Mouse (Mus musculus): ENCODE measurements around the gene Magoh.
A peak's percentile ranks its signal among the peaks of the same experiment; 100 is the strongest.

The Magoh gene

DNA sequence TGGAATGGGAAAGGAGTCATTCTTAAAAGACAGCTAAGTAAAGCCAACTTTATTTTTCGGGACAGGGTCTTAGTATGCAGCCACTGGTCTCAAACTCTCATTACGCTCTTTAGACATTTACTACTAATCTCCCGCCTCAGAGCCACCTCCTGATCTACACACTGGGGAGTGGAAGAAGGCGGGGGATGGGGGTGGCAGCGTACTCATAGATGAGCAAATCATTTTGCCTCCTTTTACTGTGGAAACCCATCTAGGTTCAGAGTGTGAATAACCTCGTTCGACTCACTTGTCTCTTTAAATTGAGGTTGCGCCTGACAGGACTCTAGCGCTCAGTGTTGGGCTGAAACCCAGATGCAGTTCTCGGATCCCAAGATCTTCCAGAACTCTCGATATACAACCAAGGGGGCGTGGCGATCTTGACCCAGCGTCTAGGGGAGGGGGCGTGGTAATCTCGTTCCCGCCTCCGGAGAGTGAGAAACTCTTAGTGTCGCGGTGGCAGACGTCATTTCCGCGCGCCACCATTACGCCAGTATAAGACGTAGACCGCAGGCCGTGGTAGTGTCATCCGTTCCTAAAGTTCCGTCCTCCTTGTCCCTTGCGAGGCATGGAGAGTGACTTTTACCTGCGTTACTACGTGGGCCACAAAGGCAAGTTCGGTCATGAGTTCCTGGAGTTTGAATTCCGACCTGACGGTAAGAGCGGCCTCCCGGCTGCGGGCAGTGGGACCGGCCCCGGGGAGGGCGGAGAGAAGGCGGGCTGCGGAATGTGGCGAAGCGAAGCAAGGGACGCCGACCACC lies at the start of gene Magoh:
TSS of gene Magoh (plus strand) at position 502 of the 797 bp plus-strand sequence.
- peak; percentile 99 for DNase-seq (ENCODE audit: low read depth, low spot score)

DNA sequence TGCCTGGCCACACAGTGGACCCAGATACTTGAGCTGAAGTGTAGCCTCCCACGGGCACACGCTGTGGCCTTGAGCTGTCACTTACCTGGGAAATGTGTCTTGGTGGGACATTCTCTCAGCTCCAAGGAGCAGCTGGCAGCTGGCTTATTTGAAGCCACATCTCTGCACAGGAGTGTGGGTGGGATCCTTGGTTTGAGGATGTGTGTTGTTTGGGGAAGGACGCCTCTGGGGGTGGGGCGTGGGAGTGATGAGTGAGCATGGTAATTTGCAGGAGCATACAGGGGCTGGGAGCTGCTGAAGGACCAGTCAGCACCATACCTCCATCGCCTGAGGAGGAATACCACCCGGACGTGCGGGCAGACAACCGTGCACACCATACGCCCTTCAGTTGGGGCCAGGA lies 49.4 kb upstream of the Magoh start:
- no peak for DNase-seq (ENCODE audit: low read depth, low spot score)

- DNase-seq (ENCODE audit: low read depth, low spot score), result no peak
Measured at GRCm38 (mm10) chr4:107830821-107831221, 48.7 kb upstream of the Magoh start.

GRCm38 (mm10) chr4:107831678-107832077 lies 47.9 kb upstream of the Magoh start:
- no peak for DNase-seq (ENCODE audit: low read depth, low spot score)

DNA sequence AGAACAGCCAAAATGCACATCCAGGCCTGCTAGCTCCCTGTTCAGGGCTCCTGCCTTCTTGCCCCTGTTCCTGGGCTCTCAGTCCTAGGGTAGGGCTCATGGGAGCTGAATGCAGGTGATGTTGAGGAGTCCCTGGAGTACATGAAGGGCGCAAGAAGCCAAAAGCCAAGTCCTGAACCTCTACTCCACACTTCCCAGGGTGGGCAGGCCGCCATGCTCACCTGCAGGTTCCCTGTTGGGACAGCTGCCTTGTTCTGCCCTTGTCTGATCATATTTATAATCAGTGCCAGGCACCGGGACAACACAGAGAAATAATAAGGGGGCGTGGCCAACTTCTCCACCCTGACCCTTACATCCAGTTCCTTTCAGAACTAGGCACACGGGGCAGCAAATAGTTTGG lies 46.0 kb upstream of the Magoh start:
- DNase-seq (ENCODE audit: low read depth, low spot score), result no peak

DNA sequence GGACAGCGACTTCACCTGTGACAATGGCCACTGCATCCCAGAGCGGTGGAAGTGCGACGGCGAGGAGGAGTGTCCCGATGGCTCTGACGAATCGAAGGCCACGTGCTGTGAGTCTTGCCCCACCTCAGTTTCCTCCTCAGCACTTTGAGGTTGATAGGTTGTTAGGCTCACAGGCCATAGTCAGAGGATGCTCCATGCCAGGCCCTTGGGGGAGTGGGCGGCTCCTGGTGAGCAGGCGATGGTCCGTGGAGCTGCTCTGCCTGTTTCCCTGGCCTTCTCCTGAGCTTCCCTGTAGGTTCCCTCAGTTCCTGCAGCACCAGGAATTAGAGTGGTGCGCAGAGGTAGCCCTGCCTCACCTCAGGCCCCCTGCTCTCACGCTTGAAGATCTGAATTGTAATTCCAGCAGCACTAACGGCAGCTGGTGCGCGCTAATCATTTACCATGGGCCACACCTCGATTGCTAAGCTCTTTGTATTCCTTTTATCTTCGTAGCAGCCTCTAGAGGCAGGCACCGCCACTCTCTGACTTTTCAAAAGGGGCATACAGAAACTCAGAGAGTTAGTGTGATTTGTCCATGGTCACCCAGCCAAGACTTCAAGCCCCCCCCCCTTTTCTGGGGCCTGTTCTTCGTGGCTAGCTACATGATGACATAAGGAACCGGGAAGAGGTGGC lies 44.8 kb upstream of the Magoh start:
- DNase-seq (ENCODE audit: low read depth, low spot score), result no peak

- DNase-seq (ENCODE audit: low read depth, low spot score), result no peak
Measured at GRCm38 (mm10) chr4:107835508-107835909, 44.0 kb upstream of the Magoh start.

- DNase-seq (ENCODE audit: low read depth, low spot score), result peak; percentile 22
Measured at GRCm38 (mm10) chr4:107836758-107837157, 42.8 kb upstream of the Magoh start.

- no peak for DNase-seq (ENCODE audit: low read depth, low spot score)
Measured at GRCm38 (mm10) chr4:107837910-107838309, 41.6 kb upstream of the Magoh start.

GRCm38 (mm10) chr4:107843687-107844086 lies 35.9 kb upstream of the Magoh start:
- DNase-seq (ENCODE audit: low read depth, low spot score), result no peak

DNA sequence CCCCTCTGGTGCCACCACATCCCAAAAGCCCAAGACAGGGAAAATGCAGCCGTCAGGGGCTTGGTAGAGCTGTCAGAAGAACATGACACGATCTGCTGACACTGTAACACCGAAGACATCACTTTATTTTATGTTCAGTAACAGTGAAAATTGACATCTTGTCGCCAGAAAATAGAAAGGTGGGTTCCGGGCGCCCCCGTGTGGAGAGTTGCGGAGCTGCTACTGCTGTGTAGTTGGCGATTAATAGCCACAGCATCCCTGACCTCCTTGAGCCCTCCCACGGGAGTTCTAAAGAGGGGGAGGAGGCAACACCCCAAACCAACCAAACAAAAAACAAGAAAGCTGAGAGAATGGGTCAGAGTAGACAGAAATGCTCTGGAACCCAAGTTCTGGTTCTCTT lies 34.6 kb upstream of the Magoh start:
- DNase-seq (ENCODE audit: low read depth, low spot score), result peak; percentile 76

- no peak for DNase-seq (ENCODE audit: low read depth, low spot score)
Measured at GRCm38 (mm10) chr4:107846795-107847194, 32.8 kb upstream of the Magoh start.

DNA sequence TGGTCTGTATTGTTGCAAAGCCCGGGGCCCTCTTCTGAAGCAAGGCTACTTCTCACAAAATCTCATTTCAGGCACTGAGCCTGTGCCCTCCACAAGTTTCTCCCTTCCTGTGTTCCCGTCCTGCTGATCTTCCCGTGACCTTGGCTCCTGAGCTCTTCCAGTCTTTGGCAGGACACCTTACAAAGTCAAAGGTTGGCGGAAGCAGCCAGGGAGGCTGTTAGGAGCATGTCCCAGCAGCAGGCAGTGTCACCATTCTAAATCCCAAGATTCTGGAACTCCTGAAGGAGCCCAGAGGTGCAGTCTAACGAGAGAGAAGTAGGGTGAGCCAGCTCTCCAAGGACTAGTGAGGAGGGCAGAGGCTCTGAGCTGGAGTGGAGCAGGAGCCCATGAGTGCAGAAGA lies 31.0 kb upstream of the Magoh start:
- no peak for DNase-seq (ENCODE audit: low read depth, low spot score)

GRCm38 (mm10) chr4:107849621-107850020 lies 29.9 kb upstream of the Magoh start:
- no peak for DNase-seq (ENCODE audit: low read depth, low spot score)

DNA sequence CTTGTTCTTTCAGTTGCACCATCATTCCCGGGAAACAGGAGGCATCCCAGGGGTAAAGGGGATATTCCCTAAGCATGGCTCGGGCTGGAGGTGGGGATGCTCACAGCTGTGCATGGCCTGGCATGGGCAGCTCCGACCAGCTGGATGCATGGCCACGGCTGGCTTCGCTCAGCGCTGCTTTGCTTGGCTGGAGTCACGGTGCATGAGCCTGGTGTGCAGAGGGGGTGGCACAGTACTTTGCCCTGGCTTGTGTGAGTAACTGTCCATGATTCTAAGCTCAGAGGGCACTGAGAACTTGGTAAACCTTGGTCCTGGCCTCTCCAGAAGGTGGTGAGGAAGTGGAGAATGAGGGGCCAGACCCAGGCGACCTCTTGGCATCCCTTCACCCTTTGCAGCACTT lies 29.5 kb upstream of the Magoh start:
- DNase-seq (ENCODE audit: low read depth, low spot score), result no peak

DNA sequence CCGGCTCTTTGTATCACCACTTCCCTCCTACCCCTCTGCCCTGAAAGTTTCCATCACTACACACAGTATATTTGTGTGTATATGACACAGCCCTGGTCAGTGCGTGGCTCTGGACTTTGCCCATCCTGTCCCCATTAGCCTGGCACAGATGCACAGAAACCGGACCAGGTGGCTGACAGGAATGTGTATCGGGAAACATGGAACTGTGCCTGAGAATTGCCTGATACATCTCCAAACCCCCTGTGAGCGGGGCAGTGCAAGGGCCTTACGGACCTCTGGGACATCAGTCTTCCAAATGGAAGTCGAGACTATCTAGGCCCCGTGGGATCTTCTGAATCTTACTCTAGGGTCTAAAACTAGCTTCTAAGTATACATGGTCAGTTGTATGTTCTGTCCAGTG lies 26.2 kb upstream of the Magoh start:
- DNase-seq (ENCODE audit: low read depth, low spot score), result no peak

DNA sequence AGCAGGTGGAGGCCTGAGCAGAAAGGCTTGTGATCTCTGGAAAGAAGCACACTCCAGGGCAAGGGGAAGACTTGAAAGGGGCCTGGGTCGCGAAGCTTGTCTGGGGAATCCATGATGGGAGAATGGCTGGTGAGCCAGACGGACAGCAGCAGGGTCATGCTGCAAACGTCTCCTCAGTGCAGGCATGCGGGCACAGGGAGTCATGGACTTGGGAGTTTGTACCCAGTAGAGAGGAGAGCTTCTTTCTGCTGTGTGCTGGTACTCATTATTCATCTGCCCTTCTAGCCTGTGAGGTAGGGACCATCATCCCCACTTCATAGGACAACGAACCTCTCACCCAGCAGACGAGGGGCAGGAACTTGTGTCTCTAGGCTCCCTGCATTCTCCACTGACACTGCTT lies 25.7 kb upstream of the Magoh start:
- DNase-seq (ENCODE audit: low read depth, low spot score), result no peak

DNA sequence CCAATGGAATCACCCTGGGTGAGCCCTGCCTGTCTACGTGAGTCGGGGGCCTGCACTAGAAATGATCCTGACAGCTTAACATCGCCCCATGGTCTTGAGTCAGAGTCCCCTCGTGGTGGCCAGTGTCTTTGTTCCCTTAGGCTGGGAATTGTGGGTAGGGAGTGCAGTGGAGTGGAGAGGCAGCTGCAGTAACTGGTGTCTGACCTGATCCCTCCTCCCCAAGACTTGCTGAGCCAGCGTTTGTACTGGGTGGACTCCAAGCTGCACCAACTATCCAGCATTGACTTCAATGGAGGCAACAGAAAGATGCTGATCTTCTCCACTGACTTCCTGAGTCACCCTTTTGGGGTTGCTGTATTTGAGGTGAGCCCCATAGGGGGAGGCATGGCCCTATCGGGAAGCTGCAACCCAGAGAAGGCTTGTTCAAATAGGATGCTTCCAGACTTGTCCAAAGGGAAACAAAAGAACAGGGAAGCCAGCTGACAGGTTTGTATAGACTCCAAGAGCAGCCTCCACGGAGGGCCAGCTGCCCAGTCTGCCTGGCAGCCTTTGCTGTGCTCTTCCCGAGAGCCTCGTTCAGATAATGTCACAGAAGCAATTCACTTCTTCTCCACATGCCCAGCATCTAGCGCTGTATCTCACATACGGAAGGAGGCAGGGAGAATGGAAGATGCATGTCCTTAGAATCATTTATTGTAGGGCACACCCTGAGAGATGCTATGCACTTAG lies 22.4 kb upstream of the Magoh start:
- no peak for DNase-seq (ENCODE audit: low read depth, low spot score)

- no peak for DNase-seq (ENCODE audit: low read depth, low spot score)
Measured at GRCm38 (mm10) chr4:107858995-107859394, 20.6 kb upstream of the Magoh start.

DNA sequence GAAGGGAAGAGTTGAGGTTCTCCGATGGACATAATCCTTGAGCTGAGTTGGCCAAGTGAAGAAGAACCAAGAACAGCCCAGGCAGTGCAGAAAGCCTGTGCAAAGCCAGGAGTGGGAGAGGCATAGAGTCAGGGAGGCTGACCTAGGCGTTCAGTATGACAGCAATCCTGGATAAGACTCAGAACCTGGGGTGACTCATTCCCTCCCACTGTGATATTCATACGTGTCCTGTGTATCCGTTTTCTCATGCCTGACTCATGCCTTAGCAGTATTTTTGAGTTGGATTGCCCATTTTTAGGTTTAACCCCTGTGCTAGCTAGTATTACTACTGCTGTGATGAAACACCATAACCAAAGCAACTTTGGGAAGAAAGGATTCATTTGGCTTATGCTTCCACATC lies 14.7 kb upstream of the Magoh start:
- peak; percentile 88 for DNase-seq (ENCODE audit: low read depth, low spot score)

- DNase-seq (ENCODE audit: low read depth, low spot score), result no peak
Measured at GRCm38 (mm10) chr4:107881631-107882030, 2.1 kb downstream of the Magoh start.

DNA sequence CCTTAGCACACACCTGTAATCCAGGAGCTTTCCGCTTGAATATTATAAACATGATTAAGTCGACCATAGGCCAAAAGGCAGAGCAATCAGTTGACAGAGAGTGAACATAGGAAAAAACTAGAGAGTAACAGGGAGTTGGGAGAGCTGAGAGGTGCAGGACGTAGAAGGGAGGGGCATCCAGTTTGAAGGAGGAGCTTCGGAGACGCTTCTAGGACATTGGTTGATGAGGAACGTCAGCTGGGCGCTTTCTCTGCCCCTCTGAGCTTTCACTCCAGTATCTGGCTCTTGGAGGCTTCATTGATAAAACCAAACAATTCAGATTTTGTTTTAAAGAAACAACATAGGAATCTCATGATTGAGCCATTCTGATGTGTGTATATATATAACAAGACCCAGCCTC lies 6.8 kb downstream of the Magoh start:
- DNase-seq (ENCODE audit: low read depth, low spot score), result no peak

DNA sequence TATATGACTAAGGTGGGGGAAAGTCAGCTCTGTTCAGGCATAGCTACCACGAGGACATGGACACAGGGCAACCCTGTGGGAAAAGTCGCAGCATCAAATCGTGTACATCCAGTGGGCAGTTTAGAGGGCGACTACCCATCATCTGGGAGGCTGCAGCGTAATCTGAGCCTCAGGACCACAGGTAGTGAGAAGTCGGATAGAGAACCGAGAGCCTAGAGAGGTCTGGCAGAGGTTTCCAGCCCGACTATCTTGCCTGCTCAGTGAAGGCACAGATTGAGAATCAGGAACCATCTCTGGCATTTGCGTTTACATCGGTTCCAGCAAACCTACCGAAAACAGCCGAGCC lies 9.8 kb downstream of the Magoh start:
- DNase-seq (ENCODE audit: low read depth, low spot score), result no peak

Measured in 3T3-L1 (cell line).